Mouse (Mus musculus) telencephalon, adult 2 months (tissue): ENCODE results near the gene Ppp1r18.

ENCODE experiments used
- DNase-seq: peaks from one replicate; pipeline ENCODE4 v3.0.0-alpha.2; 2011; ENCODE audit warnings: low read depth, low spot score

Ppp1r18 gene

GRCm38 (mm10) chr17:35865481-35866280, at the start of gene Ppp1r18:
TSS of gene Ppp1r18 (plus strand) at chr17:35865593.
- DNase-seq, result no peak

- no peak for DNase-seq
Measured at GRCm38 (mm10) chr17:35815836-35816235, 49.6 kb upstream of the Ppp1r18 start.

GRCm38 (mm10) chr17:35816686-35817085, 48.7 kb upstream of the Ppp1r18 start:
- no peak for DNase-seq

GRCm38 (mm10) chr17:35817226-35817625, 48.2 kb upstream of the Ppp1r18 start:
- DNase-seq, result no peak

- no peak for DNase-seq
Measured at GRCm38 (mm10) chr17:35820111-35820510, 45.3 kb upstream of the Ppp1r18 start.

GRCm38 (mm10) chr17:35821439-35822430, 43.7 kb upstream of the Ppp1r18 start, which contains the start of gene Ier3:
TSS of gene Ier3 (plus strand) at chr17:35821684.
- no peak for DNase-seq

GRCm38 (mm10) chr17:35822564-35822963, 42.8 kb upstream of the Ppp1r18 start:
- DNase-seq, result no peak

GRCm38 (mm10) chr17:35822964-35823937, 42.1 kb upstream of the Ppp1r18 start, which contains the start of gene Flot1:
TSS of gene Flot1 (plus strand) at chr17:35823230.
- no peak for DNase-seq

- DNase-seq, result no peak
Measured at GRCm38 (mm10) chr17:35824402-35824801, 41.0 kb upstream of the Ppp1r18 start.

- no peak for DNase-seq
Measured at GRCm38 (mm10) chr17:35825109-35825850, 40.1 kb upstream of the Ppp1r18 start.

GRCm38 (mm10) chr17:35829737-35830136, 35.7 kb upstream of the Ppp1r18 start:
- DNase-seq, result no peak

GRCm38 (mm10) chr17:35832400-35833238, 32.8 kb upstream of the Ppp1r18 start:
- no peak for DNase-seq

- DNase-seq, result no peak
Measured at GRCm38 (mm10) chr17:35833239-35833751, 32.1 kb upstream of the Ppp1r18 start.

GRCm38 (mm10) chr17:35833894-35834293, 31.5 kb upstream of the Ppp1r18 start:
- DNase-seq, result no peak

GRCm38 (mm10) chr17:35834696-35835422, 30.5 kb upstream of the Ppp1r18 start:
- no peak for DNase-seq

- DNase-seq, result no peak
Measured at GRCm38 (mm10) chr17:35835424-35836140, 29.8 kb upstream of the Ppp1r18 start.

- DNase-seq, result peak; percentile 83
Measured at GRCm38 (mm10) chr17:35836178-35836965, 29.0 kb upstream of the Ppp1r18 start.
